Mouse (Mus musculus): Measurements from ENCODE around the gene Ankrd6.

GRCm38 (mm10) chr4:32789020-32789419 lies 161.6 kb downstream of the Ankrd6 start:
- TF ChIP-seq CHD1 (IDR thresholded peaks at IDR 0.05; ENCODE audit: low read depth, low read length) (no peak), POLR2A (IDR thresholded peaks at IDR 0.05; ENCODE audit: low read depth, low read length) (no peak), MXI1 (IDR thresholded peaks at IDR 0.05; ENCODE audit: low read depth, low read length) (no peak), MAX (IDR thresholded peaks at IDR 0.05; ENCODE audit: low read length) (0 out of 2 replicates have a peak, but pooled peaks have one; percentile 17), PAX5 (IDR thresholded peaks at IDR 0.05; ENCODE audit: low read length) (no peak), TBP (conservative IDR thresholded peaks at IDR 0.05; ENCODE audit: low read depth, low read length) (no peak), MEF2A (IDR thresholded peaks at IDR 0.05; ENCODE audit: borderline replicate concordance, low read depth, low read length) (no peak), CTCF (conservative IDR thresholded peaks at IDR 0.05 in 1 of 2, IDR thresholded peaks at IDR 0.05 in 1 of 2; ENCODE audit: low read depth in 2 of 2, low read length in 2 of 2) (no peak), SMC3 (IDR thresholded peaks at IDR 0.05; ENCODE audit: low read depth, low read length) (no peak)
